Mouse (Mus musculus) liver, embryonic 14.5 days (tissue): ENCODE measurements around the gene B3galt4.

Experiments used
- CTCF ChIP-seq: IDR thresholded peaks from 2 replicates; pipeline ENCODE4 v1.5.1; 2016; ENCODE audit warnings: antibody characterized with exemption, low read depth, control low read depth
- EP300 ChIP-seq: IDR thresholded peaks from 2 replicates; pipeline ENCODE4 v1.6.1; 2016; ENCODE audit warnings: antibody characterized with exemption, low read depth

DNA sequence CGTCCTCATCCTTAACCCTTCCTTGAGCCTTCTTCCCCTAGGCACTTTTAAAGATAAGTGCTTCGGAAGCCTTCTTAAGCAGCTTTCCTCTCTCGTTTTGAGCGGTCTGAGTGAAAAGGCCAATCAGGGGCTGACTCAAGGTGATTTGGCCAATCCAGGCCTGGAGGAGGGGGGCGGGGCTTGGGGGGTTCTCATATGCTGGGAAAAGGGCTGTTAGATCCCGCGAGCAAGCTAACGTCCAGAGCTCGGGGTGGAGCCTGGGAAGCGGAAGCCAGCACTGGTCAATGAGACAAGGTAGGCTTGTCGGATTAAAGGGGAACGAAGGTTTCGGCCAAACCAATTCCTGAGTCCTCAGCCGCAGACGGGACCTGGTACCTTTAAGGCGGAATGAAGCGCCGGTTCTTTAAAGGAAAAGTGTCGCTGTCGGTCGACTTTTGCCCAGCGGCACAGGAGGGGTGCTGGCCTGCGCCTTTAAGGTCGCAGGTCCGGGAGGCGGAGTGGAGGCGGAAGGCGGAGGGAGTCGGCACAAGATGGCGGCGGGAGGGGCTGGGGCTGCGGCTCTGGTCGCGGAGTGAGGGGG is 35.5 kb downstream of the B3galt4 start, which contains the start of the genes Tapbp and Zbtb22:
- TF ChIP-seq CTCF: no peak
- no peak for TF ChIP-seq EP300
